Mouse (Mus musculus): Measurements from ENCODE around the gene Trim71. TPM values are rescaled to one million over a fixed set of nuclear protein-coding genes. Genes with fewer than 3 reads are reported as not detected.
A peak's percentile ranks its signal among the peaks of the same experiment; 100 is the strongest.

Gene Trim71
- total and polyA plus RNA-seq, 2 experiments from 2014 or later, result under 0.01 TPM; not detected in 1

- H3K9me3 ChIP-seq (replicated peaks; ENCODE audit: control insufficient read depth, low read length), result no peaks in the 10 kb centered on the region
- no peaks in the 10 kb centered on the region for H3K36me3 ChIP-seq (replicated peaks; ENCODE audit: control insufficient read depth, insufficient read depth, low read length)
- H3K4me1 ChIP-seq (ENCODE audit: control insufficient read depth, insufficient read depth), result peaks cover 19% of the 10 kb centered on the region
- H3K4me2 ChIP-seq (ENCODE audit: low read depth, low read length), result peak overlapping the region; percentile 87
- H3K27ac ChIP-seq (ENCODE audit: low read depth), result no peak overlapping the region
- no peak for ATAC-seq (ENCODE audit: insufficient read depth, low read depth)
- TF ChIP-seq CTCF (IDR thresholded peaks at IDR 0.05; ENCODE audit: low read depth) (no peak), EP300 (IDR thresholded peaks at IDR 0.05; ENCODE audit: low read depth) (no peak)
- H3K9ac ChIP-seq (replicated peaks; ENCODE audit: low read depth, low read length), result no peak overlapping the region
- DNase-seq (ENCODE audit: low spot score), result no peak
- under 1% methylated on average over 72 of the region's 101 CpGs for WGBS
- H3K4me3 ChIP-seq (ENCODE audit: low read depth, low read length), result peak overlapping the region; percentile 52
- H3K27me3 ChIP-seq (ENCODE audit: control insufficient read depth, insufficient read depth, low read length), result peaks cover 85% of the 10 kb centered on the region
Observed at GRCm38 (mm10) chr9:114562031-114562918, 1.9 kb downstream of the Trim71 start.

- no peaks in the 10 kb centered on the region for H3K9me3 ChIP-seq (replicated peaks; ENCODE audit: control insufficient read depth, low read length)
- no peak overlapping the region for H3K27ac ChIP-seq (ENCODE audit: low read depth)
- no peak overlapping the region for H3K9ac ChIP-seq (replicated peaks; ENCODE audit: low read depth, low read length)
- TF ChIP-seq EP300 (IDR thresholded peaks at IDR 0.05; ENCODE audit: low read depth), result no peak
- TF ChIP-seq CTCF (IDR thresholded peaks at IDR 0.05; ENCODE audit: low read depth), result no peak
- peaks cover 83% of the 10 kb centered on the region for H3K27me3 ChIP-seq (ENCODE audit: control insufficient read depth, insufficient read depth, low read length)
- H3K4me1 ChIP-seq (ENCODE audit: control insufficient read depth, insufficient read depth), result peaks cover 19% of the 10 kb centered on the region
- H3K36me3 ChIP-seq (replicated peaks; ENCODE audit: control insufficient read depth, insufficient read depth, low read length), result no peaks in the 10 kb centered on the region
- WGBS, result 5% methylated on average over 12 of the region's 12 CpGs
- 0 out of 2 replicates have a peak overlapping the region, but pooled peaks have one; percentile 52 for H3K4me3 ChIP-seq (ENCODE audit: low read depth, low read length)
- no peak overlapping the region for H3K4me2 ChIP-seq (ENCODE audit: low read depth, low read length)
- ATAC-seq (ENCODE audit: insufficient read depth, low read depth) (no peak), DNase-seq (ENCODE audit: low spot score) (no peak)
Observed at GRCm38 (mm10) chr9:114561671-114561971, 2.5 kb downstream of the Trim71 start.

GRCm38 (mm10) chr9:114560771-114561670 lies 3.1 kb downstream of the Trim71 start:
- Histone ChIP-seq H3K4me1 (ENCODE audit: control insufficient read depth, insufficient read depth) (peaks cover 19% of the 10 kb centered on the region), H3K36me3 (replicated peaks; ENCODE audit: control insufficient read depth, insufficient read depth, low read length) (no peaks in the 10 kb centered on the region), H3K9ac (replicated peaks; ENCODE audit: low read depth, low read length) (no peak overlapping the region), H3K9me3 (replicated peaks; ENCODE audit: control insufficient read depth, low read length) (no peaks in the 10 kb centered on the region), H3K27me3 (ENCODE audit: control insufficient read depth, insufficient read depth, low read length) (peaks cover 83% of the 10 kb centered on the region), H3K27ac (ENCODE audit: low read depth) (no peak overlapping the region), H3K4me2 (ENCODE audit: low read depth, low read length) (no peak overlapping the region), H3K4me3 (ENCODE audit: low read depth, low read length) (no peak overlapping the region)
- DNase-seq (ENCODE audit: low spot score) (no peak), ATAC-seq (ENCODE audit: insufficient read depth, low read depth) (no peak)
- TF ChIP-seq EP300 (IDR thresholded peaks at IDR 0.05; ENCODE audit: low read depth), result no peak
- 9% methylated on average over 36 of the region's 36 CpGs for WGBS

- Histone ChIP-seq H3K9ac (replicated peaks; ENCODE audit: low read depth, low read length) (no peak overlapping the region), H3K27ac (ENCODE audit: low read depth) (no peak overlapping the region), H3K36me3 (replicated peaks; ENCODE audit: control insufficient read depth, insufficient read depth, low read length) (no peaks in the 10 kb centered on the region), H3K4me1 (ENCODE audit: control insufficient read depth, insufficient read depth) (peaks cover 19% of the 10 kb centered on the region), H3K4me3 (ENCODE audit: low read depth, low read length) (no peak overlapping the region), H3K4me2 (ENCODE audit: low read depth, low read length) (no peak overlapping the region), H3K27me3 (ENCODE audit: control insufficient read depth, insufficient read depth, low read length) (peaks cover 76% of the 10 kb centered on the region), H3K9me3 (replicated peaks; ENCODE audit: control insufficient read depth, low read length) (no peaks in the 10 kb centered on the region)
- DNase-seq (ENCODE audit: low spot score) (no peak), ATAC-seq (ENCODE audit: insufficient read depth, low read depth) (no peak)
- TF ChIP-seq EP300 (IDR thresholded peaks at IDR 0.05; ENCODE audit: low read depth), result no peak
- 53% methylated on average over 7 of the region's 7 CpGs for WGBS
Observed at GRCm38 (mm10) chr9:114560141-114560540, 4.0 kb downstream of the Trim71 start.

GRCm38 (mm10) chr9:114557086-114557485 lies 7.1 kb downstream of the Trim71 start:
- no peak overlapping the region for H3K4me2 ChIP-seq (ENCODE audit: low read depth, low read length)
- H3K9ac ChIP-seq (replicated peaks; ENCODE audit: low read depth, low read length), result no peak overlapping the region
- DNase-seq (ENCODE audit: low spot score) (no peak), ATAC-seq (ENCODE audit: insufficient read depth, low read depth) (no peak)
- H3K9me3 ChIP-seq (replicated peaks; ENCODE audit: control insufficient read depth, low read length), result no peaks in the 10 kb centered on the region
- TF ChIP-seq EP300 (IDR thresholded peaks at IDR 0.05; ENCODE audit: low read depth) (no peak), CTCF (IDR thresholded peaks at IDR 0.05; ENCODE audit: low read depth) (no peak)
- no peak overlapping the region for H3K27ac ChIP-seq (ENCODE audit: low read depth)
- H3K27me3 ChIP-seq (ENCODE audit: control insufficient read depth, insufficient read depth, low read length), result peaks cover 45% of the 10 kb centered on the region
- no peaks in the 10 kb centered on the region for H3K4me1 ChIP-seq (ENCODE audit: control insufficient read depth, insufficient read depth)
- WGBS, result 41% methylated on average over 7 of the region's 7 CpGs
- no peak overlapping the region for H3K4me3 ChIP-seq (ENCODE audit: low read depth, low read length)
- no peaks in the 10 kb centered on the region for H3K36me3 ChIP-seq (replicated peaks; ENCODE audit: control insufficient read depth, insufficient read depth, low read length)
